Mouse (Mus musculus) testis, postnatal 14 days (tissue): ENCODE measurements around the gene Tgif1.
A peak's percentile ranks its signal among the peaks of the same experiment; 100 is the strongest.

ENCODE experiments used
- DNase-seq: peaks from one replicate; pipeline ENCODE4 v3.0.0; 2021; ENCODE audit warnings: low spot score

Gene Tgif1

DNA sequence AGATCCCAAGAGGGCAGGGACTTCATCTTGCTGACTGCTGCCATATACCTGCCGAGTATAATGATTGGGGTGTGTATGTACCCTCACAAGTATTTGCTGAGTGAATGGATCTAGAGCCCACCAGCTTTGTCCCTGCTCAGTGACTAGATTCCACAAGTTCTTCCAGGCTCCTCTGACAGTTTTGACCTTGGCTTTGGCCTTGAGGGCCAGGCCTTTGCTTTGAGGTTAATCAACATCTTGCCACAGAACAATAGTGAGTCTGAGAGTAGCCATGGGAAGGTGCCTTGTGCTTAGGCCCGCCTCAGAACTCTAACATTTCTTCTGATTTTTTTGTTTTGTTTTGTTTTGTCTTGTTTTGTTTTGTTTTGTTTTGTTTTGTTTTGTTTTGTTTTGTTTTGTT is 46.7 kb downstream of the Tgif1 start:
- no peak for DNase-seq

DNA sequence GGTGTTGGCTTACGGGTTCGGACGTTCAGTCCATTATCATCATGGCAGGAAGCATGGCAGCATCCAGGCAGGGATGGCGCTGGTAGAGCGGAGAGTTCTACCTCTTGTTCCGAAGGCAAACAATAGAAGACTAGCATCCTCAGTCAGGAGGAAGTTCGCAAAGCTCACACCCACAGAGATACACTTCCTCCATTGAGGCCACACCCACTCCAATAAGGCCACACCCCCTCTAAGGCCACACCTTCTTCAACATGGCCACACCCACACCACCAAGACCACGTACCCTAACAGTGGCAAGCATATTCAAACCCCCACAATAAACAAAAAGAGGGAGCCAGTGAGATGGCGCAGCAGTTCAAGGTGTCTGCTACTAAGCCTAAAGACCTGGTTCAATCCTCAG is 47.5 kb downstream of the Tgif1 start:
- no peak for DNase-seq

DNA sequence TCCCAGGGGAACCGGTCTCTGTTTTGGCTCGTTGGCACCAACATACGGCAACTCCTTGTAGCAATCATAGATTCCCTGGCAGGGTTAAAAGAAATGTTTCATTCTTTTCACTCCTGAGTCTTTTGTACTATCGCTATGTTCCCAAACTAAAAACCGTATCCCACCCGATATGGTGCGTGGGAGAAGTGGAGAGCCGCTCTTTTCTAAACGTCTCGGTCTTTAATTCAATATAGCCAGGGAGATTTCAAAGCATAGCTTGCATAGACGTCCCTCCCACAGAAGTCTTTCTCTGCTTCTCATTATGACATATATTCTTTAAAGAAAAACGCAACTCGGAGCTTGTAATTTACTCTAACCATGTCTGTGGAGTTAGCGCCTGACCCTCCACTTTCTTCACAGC is 51.3 kb downstream of the Tgif1 start:
- DNase-seq, result peak; percentile 78

DNA sequence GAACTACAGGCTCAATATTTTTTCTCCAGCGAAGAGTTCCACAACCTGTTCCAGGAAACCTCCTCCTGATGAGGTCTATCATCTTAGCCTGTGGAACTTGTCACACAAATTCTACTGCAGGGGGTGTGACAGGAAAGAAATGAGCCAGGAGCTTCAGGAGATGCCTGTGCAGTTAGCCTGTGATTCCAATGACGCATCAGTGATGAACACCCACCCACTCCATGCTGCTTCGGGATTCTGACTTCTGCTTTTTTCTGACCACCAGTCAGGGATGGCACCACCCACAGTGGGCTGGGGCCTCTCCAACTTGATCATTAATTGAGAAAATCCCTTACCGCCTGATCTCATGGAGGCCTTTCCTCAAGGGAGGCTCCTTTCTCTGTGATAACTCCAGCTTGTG is 54.1 kb downstream of the Tgif1 start:
- DNase-seq, result no peak

DNA sequence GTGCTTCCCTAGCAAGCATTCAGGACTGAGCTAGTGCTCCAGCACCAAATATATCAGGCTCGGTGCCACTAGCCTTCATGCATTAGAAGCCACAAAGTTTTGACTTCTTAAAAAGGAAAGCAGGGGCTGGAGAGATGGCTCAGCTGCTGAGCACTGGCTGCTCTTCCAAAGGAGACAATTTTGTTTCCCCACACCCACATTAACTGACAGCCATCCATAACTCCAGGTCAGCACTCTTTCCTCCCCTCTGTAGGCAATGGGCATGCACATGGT is 55.6 kb downstream of the Tgif1 start:
- DNase-seq, result no peak

DNA sequence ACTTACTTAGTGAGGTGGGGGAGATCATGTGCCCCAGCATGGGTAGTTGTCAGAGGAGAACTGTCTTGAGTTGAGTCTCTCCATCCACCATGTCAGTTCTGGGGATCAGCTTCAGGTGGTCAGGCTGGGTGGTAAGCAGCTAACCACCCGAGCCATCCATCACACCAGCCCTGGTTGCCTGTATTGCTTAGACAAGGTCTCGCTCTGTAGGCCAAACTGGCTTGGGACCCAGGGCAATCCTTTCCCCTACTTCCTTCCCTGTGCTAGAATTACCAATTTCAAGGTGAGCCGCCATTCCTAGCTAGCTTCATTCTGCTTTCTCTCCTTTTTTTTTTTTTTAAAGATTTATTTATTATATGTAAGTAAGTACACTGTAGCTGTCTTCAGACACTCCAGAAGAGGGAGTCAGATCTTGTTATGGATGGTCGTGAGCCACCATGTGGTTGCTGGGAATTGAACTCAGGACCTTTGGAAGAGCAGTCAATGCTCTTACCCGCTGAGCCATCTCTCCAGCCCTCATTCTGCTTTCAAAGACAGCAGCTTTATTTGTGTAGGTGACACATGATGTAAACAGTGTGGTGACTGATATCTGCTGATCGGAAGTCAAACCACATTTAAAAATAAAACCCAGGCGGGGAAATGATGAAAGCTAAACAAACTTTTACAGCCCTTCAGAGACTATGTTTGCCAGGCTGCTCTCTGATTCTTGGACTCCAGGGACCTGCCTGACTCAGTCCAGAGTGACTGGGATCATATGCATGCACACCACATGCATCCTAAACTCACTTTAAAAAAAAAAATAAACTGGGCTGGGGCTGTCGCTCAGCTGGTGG is 56.2 kb downstream of the Tgif1 start:
- DNase-seq, result no peak

DNA sequence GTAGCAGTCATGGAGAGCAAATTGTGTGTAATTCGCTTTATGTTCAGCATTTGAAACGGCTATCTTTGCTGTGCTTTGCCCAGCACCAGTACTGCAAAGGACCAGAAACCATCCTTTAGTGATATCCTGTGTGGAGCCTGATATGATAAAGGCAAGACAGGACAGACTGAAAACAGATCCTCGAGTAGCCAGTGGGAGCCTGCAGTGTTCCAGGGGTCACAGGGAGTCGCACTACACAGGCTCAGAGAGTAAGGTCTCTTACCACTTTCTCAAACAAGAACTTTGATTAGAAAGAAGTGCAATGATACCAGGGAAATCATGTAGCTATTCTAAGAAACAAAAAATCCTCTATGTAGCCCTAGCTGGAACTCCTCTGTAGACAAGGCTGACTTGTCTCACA is 58.1 kb downstream of the Tgif1 start:
- no peak for DNase-seq

DNA sequence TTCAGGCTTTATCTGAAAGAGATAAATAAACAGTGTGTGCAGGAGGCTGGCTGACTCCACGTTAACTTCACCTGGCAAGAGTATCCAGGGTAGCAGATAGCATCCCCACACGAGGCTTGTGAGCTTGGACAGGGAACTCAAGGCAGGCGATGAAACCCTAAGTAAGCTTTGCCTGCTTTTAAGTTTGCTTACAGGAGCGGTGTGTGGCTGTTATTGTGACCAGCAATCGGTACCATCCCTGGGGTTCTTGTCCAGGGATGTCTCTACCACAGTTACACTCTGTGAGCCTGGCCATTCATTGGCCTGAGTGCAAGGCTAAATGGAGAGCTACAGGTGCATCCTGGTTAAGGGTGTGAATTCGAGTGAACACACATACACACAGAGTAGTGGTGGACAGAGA is 58.6 kb downstream of the Tgif1 start:
- no peak for DNase-seq

DNA sequence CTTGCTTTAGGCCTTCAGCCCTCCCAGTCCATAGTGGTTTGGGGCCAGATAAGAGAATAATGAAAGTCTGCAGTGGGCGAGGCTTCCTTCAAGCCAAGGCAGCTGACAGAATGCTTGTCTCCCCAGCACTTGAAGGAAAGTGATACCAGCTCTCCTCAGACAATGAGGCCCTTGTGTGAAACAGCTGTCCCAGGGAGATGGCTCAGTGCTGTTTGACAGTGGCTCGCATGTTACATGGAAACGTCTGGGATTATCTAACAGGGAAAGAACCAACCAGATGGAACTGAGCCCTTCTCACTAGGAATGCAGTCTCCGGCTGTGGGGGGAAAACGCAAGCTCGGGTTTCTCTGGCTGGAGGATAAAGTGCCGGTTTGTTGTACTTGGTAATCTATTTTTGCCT is 59.1 kb downstream of the Tgif1 start:
- peak; percentile 67 for DNase-seq
